Mouse (Mus musculus): ENCODE measurements around the gene Hpn. TPM values are rescaled to one million over a fixed set of nuclear protein-coding genes. Genes with fewer than 3 reads are reported as not detected.
A peak's percentile ranks its signal among the peaks of the same experiment; 100 is the strongest.

The Hpn gene
- polyA plus RNA-seq, 2 experiments from 2014 or later, result 4.3 to 5.6 TPM

DNA sequence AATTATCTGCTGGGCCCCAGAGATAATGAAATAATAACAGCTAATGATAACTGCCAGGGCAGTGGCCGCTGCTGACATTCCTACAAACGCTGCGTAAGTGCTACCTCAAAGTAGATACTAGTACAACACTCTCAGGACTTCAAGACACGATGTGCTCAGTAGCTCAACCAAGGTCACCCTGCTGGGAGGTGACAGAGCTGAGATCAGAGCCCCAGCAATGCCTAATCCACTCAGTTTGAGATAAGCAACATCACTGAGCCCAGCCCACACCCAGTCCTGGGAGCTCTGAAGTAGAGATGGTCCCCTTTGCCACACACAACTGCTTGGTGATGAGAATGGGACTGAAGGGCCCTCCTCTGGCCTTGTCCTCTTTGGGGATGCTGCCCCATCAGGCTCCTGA is 25.2 kb upstream of the Hpn start:
- no peak for ATAC-seq

DNA sequence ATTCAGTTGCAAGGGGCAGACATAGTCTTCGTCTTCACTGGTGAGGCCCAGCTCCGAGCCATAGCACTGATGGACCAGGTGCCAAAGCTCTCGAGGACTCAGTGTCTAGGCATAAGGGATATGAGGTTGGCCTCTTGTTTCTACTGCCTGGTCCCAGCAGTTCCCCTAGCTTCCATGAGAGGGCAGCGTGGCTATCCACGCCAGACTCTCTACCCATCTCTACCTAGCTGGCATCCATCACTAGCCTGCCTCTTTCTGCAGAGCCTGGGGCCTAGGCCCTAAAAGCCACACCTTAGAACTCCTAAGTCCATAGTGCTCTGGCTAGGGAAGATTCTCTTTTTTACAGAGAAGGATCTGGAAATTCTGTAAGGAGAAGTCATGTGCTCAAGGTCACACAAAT is 24.7 kb upstream of the Hpn start:
- peak; percentile 76 for ATAC-seq

DNA sequence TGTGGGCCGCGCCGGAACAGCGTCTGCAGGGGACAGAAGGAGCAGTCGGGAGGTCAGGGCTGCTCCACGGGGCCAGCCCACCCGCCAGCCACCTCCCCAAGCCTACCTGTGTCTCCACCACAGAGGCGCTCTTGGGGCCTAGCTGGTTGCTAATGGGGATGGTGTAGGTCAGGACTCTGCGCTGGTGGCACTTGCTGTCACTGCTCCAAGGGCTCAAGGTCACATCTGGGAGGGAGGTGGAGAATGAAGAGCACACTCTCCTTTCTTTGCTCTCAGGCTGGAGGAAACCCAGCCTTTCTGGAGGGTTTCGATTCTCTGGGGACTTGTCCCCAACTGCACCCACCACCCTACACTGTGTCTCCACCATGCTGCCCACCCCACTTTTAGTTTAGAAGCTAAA is 20.6 kb upstream of the Hpn start:
- no peak for ATAC-seq

DNA sequence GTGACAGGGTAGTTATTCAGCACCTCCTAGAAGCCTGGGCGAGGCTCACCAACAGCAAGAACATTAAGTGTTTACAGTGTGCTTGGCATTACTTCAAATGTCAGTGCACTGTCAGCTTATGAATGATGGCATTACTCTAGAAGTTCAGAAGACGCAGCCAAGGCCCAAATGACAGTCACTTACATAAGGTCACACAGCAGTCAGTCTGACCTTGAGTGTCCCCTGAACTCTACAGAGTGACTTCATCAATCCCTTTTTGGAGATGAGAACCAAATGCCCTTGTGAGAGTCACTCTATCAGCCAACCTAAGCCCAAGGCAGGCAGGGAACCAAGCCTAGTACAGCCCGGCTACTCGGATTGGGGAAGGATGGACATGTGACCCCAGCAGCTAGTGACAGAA is 16.8 kb upstream of the Hpn start:
- no peak for ATAC-seq

DNA sequence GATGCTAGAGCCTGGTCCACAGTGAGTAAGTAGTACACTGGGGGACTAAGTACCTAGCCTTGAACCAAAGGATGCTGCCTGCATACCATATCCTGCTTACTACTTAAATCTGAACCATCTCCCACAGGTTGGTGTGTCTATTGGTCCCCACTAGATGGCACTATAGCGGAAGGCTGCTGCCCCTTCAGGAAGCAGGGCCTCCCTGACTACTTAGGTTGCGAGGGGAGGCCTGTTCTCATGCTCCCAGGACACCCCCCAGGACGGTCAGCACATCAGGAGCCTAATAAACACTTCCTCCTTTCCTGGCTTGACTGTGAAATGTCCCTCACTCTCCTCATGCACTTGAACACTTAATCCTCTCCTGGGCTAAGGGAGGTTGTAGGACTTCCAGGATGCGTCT is 15.8 kb upstream of the Hpn start:
- ATAC-seq, result peak; percentile 72

DNA sequence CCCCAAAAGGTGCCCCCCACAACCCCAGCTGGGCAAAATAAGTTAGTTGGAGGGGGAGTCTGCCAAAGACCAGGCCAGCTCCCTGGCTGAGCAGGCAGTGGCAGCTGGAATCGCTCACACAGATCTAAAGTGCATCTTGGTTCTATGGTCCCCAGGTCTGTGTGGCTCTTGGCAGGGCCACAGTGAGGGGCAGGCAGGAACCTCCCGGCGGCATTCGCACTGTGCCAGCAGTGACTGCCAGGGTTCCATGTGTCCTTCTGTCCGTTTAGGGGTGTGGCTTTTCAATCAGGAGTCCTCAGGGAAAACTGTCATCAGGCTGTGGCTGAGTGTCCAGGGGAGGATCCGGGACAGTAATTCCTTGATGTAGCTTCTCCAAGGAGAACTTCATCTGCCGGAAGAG is 15.1 kb upstream of the Hpn start:
- ATAC-seq, result no peak

DNA sequence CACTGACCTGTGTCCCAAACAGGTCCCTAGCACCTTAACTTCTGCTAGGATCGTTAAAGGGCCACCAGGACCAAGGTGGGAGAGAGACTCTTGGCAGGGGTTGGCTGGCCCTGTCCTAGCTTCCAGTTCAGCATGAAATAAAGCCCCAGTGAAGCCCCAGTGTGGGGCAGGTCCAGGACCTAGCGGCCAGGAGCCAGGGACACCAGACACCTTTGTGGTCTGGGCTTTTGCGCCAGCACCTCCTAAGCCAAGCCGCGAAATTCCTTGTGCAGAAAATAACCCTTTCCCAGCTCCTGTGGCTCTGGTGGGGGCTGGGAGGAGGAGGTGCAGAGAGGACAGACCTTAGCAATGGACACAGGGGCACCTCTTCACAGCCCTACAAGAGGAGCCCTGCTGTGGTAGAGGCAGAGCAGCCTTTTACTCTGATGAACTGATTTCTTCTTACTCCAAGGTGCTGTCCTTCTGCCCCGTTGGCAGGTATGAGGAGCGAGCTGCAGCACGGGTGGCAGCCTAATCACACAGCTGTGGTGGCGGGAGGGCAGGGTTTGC is 13.1 kb upstream of the Hpn start:
- no peak for ATAC-seq

DNA sequence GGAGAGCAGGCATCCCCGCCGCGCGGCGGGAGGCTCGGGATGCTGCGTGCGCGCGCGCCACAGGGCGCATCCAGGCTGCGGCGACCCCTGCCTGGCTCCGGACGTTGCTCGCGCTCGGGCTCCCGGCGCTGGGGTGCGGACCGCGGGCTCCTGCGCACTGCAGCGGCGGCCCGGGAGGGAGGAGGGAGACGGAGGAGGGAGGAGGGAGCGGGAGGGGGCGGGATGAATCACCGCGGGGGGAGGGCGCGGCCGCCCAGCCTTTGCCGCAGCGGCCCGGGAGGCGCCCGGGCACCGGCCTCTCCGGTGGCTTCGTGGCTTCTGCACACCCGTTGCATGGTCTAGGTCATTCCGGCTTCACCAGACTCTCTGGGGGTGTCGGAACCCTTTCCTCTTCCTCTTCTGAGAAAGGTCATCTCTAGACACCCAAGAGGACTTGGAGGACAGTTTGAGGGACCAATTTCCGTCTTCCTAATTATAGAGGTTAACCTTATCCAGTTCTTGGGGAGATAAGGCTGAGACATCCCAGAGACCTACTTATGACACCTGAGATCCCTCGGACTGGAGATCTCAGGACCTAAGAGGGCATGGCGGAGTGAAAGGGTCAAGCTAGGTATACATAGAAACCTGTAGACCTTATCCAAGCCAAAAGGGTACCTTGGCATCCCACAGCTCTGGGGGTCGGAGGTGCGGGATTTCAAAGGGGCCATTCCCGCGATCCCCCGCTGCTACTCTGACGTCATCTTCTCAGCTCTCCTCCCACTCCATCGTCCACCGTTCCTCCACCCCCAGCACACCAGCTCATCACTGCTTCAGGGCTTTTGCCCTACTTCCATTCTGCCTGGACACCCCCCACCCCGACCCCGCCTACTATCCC is 12.0 kb upstream of the Hpn start, which contains the start of gene Scn1b:
Gene Scn1b, minus strand, starts transcription at position 153 of the 874 bp plus-strand sequence.
- peak; percentile 30 for ATAC-seq

DNA sequence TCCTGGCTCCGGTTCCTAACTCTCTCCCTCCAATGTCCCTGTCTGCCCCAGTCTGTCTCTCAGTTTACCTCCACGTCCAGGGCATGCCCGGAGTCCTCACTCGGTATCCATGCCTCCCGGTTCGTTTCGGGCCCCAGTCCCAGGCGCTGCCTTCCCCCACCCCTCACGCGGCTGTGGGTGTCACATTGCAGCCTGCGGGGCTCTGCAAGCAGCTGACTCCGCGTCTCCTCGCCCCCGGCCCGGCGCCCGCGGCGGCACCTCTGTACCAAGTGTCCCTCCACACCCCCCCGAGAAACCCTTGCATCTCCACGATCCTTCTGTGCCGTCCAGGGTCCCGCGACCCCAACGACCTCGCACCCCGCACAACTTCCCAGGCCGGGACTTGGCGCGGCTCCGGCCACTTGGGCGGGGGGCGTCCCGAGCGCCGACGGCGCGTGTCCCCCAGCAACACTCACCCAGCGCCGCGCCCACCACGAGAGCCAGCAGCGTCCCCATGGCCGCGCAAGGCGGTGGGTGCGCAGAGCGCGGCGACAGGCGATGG is 11.2 kb upstream of the Hpn start:
- ATAC-seq, result no peak

DNA sequence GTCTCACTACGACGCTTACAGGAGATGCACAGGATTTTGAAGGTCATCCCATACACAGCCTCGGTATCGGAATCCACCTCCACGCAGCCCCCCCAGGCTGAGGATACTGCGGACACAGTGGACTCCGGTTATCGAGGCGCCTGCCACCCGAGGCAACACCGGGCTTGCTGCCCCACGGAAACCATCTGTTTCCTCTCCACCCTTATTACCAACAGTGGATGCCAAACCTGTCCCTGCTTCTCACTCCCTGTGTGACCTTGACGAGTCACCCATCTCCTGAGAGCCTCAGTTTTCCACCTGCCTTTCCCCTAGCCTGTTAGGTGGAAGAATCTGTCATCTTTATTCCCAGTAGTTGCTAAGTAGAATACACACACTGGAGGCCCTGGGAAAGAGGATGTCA is 10.0 kb upstream of the Hpn start:
- ATAC-seq, result no peak

DNA sequence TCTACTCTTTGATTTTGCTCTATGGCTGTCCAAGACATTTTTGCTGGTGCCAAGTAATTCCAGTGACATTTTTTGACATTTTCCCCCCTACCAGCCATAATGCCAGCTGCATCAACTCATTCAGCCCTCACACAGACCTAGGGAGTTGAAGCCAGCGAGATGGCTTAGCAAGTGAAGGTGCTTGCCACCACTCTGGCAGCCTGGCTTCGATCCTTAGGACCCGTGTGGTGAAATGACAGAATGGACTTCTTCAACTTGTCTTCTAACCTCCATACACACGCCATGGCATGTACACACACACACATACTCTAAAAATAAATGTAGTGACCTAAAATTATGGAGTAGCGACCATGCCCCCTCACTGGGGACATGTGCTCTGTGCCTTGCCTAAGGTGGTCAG is 9.3 kb upstream of the Hpn start:
- no peak for ATAC-seq

DNA sequence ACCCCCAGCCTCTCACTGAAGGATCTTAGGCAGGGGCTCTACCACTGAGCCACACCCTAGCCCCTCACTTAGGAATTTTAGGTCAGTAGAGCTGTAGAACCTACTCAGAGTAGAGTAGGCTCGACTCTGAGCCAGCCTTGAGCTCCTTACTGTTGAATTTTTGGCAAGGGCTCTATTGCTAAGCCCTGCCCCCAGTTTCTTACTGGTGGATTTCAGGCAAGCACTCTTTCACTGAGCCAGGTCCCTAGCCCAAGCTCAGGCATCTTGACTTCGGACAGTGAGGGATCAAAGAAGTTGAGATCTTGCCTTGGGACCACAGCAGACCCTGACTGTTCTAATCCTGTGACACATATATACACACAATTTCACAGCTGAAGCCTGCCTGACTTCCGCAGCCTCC is 8.6 kb upstream of the Hpn start:
- ATAC-seq, result no peak

DNA sequence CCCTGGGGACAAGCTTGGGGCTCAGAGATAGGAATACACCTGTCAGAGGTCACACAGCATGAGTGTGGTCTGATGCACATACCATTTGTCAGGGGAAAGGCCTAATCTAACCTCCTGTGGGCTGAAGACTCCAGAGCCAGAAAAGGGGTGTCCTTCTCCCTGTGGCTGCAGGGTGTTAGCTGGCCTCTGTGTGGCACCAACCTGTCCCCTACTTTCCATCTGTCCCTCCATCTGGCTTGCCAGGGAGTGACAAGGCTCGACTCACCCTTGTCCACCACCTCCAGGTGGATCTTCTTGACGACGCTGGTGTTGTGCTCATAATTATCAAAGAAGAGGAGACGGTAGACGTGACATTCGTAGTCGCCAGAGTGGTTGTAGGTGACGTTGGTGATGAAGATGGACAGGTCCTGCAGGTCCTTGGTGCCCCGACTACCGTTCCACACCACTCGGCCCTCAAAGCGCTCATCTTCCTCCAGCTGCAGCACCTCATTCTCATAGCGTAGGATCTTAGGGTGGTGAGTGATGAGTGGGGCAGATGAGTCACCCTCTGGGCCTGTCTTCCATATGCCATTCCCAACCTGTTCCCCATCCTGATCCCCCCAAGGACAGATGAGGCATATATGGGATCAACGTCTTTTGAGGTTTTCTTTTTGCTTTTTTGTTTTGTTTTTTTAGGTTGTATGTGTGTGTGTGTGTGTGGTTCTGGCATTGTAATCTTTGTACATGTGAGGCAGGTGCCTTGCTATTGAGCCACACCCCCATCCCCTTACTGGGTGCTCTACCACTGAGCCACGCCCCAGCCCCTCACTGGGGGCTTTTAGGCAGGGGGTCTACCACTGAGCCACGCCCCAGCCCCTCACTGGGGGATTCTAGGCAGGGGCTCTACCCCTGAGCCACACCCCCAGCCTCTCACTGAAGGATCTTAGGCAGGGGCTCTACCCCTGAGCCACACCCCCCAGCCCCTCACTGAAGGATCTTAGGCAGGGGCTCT is 7.8 kb upstream of the Hpn start:
- ATAC-seq, result no peak

DNA sequence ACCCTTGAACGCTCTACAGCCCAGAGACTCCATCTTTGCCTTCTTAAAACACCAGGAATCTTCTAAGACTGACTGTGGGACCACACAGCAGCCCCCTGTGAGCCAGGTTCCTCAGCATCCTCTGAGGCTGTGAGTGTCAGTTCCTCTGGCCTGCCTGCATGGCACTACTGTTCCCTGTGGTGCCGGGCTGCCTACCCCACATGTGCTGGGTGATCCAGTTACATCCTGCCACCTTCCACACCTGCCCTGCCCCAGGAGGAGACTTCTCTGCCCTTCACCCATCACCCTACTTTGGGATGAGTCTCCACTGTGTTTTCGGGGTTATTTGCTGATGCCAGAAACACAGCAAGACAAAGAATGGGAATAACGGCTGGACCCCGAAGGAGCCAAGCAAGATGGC is 4.5 kb upstream of the Hpn start:
- no peak for ATAC-seq

DNA sequence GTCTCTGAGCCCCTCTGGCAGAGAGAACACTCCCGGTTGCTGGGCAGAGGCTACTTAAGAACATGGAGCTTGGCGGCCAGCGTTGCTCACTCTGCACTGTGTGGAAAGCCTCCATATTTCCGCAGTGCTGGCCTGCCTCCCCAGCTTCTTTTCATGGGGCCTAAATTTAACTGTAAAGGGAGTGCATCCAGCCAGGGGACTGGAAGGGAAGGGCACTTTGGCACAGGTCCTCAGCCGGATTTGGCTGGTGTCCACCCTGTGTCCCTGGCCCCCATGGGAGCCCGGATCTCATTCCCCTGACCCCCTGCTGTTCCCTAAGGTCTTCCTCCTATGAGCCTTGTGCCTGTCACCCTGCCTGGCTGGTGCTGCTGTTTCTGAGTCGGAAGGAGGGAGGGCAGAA is 3.4 kb upstream of the Hpn start:
- no peak for ATAC-seq

DNA sequence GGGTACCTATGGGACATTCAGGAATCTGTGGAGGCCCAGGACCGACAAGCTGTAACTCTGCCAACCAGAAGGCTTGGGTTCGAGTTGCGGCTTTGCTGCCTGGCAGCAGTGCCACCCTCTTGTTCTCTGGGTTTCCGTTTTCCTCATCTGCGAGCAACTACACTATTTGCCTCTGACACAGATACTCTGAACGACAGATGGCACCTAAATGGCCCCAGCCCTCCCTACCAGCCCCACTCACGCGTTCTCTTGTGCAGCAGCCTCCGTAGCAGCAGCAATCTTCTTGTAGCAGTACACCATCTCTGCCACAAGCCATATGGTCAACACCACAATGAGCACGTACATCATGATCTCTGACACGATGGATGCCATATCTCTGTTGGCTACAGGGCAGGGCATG is 2.4 kb upstream of the Hpn start:
- ATAC-seq, result no peak

DNA sequence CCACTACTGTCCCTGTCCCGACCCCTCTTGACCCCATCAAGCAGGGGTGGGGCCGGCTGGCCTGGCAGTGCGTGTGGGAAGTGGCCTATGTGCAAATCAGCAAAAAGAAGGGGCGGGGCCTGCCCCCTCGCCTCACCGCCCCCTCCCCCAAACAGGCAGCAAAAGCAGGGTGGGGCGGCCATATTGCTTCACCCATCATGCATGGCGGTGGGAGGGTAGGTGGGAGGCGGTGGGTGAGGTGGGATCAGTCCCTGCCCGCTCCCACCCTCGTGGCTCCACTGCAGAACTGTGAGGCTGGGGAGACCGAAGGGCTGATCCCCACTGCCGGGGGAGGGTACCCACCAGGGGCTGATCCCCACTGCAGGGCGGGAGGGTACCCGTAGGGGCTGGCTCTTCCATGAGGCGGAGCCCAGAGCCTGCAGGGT is 1.6 kb upstream of the Hpn start:
- ATAC-seq, result no peak

DNA sequence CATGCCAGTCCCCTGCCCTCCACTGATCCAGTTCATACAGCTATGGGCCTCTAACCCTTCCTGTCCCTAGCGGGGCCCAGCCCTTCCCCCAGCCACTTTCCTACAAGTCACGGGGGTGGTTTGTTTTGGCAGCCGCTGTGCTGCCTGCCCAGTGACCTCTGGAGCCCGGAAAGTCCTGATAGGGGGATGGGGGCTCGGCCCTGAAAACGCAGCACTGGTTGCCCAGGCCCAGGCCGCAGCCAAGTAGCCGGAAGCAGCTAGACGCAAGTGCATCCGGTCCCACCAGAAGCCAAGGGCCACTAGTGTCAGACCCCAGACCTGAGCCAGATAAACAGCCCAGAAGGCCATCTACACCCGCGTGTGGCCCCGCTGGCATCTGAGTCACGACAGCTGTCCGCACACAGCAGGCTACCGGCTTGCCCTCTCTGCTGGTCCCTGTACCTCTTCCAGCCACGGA is 525 bp upstream of the Hpn start:
- ATAC-seq, result no peak

DNA sequence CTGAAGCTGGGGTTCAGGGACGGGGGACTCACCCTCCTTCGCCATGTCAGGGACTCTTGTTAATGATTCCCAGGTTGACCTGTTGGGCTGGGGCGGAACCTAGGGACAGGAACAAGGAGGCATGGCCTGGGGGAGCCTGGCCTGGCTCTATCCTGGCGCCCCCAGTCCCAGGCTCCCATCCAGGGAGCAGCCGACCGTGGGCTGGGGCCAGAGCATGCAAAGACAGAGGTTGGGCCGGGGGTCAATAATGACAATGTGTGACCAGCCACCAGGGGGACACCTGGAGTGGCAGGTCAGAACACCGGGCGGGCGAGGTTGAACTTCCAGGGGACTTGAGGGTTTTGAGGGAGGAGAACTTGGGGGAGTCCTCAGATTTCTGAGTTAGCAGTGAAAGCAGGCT is 444 bp downstream of the Hpn start:
- no peak for ATAC-seq

DNA sequence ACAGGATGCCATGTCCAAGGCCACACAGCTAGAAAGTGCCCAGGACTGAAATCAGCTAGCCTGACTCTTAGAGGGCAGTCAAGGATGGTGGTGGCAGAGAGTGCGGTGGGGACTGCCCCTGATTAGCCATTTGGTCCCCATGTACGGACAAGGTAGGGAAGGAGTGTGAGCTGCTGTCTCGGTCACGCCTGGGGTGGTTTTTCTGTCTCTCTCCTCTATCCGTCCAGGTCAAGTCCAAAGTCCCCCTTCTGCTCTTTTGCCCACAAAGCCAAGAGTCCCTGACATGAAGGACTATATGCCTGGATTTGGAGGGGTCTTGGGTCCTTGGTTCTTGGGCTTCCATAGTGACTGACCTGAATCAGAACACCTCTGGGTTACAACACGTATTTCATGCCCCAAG is 1.3 kb downstream of the Hpn start:
- ATAC-seq, result no peak

DNA sequence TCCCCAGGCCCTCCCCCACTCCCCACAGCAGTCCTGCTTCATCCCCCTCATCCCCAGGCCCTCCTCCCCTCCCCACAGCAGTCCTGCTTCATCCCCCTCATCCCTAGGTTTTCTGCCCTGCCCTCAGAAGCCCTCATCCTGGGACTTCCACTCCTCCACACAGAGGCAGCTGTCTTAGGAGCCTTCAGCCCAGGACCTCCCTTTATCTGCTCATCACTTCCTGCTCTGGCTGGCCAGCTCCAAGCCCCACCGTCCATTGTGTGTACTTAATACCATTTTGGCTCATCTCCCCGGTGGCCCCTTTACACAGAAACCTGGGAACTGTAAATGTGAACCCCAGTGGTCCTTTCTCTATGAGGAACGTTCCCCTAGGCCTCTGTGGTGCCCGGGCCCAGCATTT is 3.1 kb downstream of the Hpn start:
- no peak for ATAC-seq

DNA sequence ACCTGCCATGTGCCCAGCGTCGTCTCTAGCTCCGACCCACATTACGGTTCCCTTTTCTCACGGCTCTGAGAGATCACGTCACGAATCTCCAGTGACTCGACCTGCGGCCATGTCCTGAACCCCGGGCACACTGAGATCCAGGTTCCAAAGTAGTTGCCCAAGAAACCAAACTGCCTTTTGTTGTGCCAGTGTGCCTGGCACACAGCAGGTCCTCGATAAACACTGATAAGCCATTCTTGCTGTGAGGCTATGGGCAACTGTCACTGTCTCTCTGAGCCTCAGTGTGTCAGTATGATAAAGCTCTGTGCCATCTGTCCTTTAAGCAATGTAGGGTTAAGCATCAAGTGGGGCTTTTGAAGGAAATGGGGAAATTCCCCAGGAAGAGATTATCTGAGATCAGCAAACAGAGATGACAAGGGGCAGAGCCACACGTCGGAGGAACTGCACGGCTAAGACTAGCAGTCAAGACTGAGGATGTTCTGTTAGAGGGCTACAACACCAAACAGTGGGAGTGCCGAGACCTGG is 4.2 kb downstream of the Hpn start:
- ATAC-seq, result peak; percentile 98

DNA sequence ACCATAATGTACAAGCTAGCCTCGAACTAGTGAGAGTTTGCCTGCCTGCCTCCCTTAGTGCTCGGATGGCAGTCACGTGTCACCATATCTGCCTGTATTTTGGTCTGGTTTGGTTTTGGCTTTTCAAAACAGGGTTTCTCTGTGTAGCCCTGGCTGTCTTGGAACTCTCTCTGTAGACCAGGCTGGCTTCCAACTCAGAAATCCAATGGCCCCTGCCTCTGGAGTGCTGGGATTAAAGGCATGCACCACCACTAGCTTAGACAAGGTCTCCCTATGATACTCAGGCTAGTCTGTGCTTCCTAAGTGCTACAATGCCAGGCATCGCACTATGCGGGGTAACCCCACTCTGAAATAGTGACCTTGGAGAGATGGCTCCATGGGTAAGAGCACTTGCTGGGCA is 5.3 kb downstream of the Hpn start:
- ATAC-seq, result no peak
